Mouse (Mus musculus) forebrain, embryonic 10.5 days (tissue): ENCODE results near the gene Trim8. TPM values are rescaled to one million over a fixed set of nuclear protein-coding genes. Genes with fewer than 3 reads are reported as not detected.

Experiments
- DNase-seq: peaks from one replicate; pipeline ENCODE4 v3.0.0-alpha.2; 2017; ENCODE audit warnings: low spot score; ENCODE audit errors: extremely low spot score
- H3K27ac ChIP-seq: fragments of 300-500 bp; sonication (generic); 2 replicates; pipeline ENCODE4 v1.5.1; 2016; ENCODE audit warnings: mild to moderate bottlenecking
- H3K27me3 ChIP-seq: fragments of 300-500 bp; sonication (generic); 2 replicates; pipeline ENCODE4 v1.6.1; 2016; ENCODE audit warnings: mild to moderate bottlenecking; ENCODE audit not compliant: poor library complexity, severe bottlenecking
- H3K36me3 ChIP-seq: fragments of 300-500 bp; sonication (generic); replicated peaks from 2 replicates; pipeline ENCODE4 v1.6.1; 2016; ENCODE audit warnings: mild to moderate bottlenecking, moderate library complexity
- H3K4me1 ChIP-seq: fragments of 300-500 bp; sonication (generic); 2 replicates; pipeline ENCODE4 v1.6.1; 2016
- H3K4me3 ChIP-seq: fragments of 300-500 bp; sonication (generic); 2 replicates; pipeline ENCODE4 v1.5.1; 2016; ENCODE audit warnings: mild to moderate bottlenecking, moderate library complexity
- H3K9me3 ChIP-seq: fragments of 300-500 bp; sonication (generic); 2 replicates; pipeline ENCODE4 v1.6.1; 2016; ENCODE audit warnings: mild to moderate bottlenecking, moderate library complexity
- WGBS: fragments of 180-500 bp; shearing (Covaris S2); methylation state at CpG from one replicate; pipeline ENCODE4 v1.1.7; 2016; 5-methylcytosine and 5-hydroxymethylcytosine counted together
- polyA plus RNA-seq: library from polyadenylated mRNA; unstranded; fragments of >200 nt; fragmentation: Nextera tagmentation; extraction: Ambion mirVana; gene quantifications from 2 replicates; pipeline ENCODE4 v1.2.1, GENCODE M21; 2016

The Trim8 gene
- polyA plus RNA-seq, 1 experiment from 2014 or later = 16.6 TPM

- H3K27me3 ChIP-seq = no peaks in the 10 kb centered on the region
- H3K36me3 ChIP-seq = peaks cover 58% of the 10 kb centered on the region
- 63% methylated on average over 12 of the region's 12 CpGs for WGBS
- no peak for DNase-seq
- H3K4me1 ChIP-seq = peaks cover 12% of the 10 kb centered on the region; the same call in 1 of the 2 replicates
- no peaks in the 10 kb centered on the region for H3K9me3 ChIP-seq
- no peak overlapping the region for H3K4me3 ChIP-seq
- H3K27ac ChIP-seq = no peak overlapping the region
Observed at GRCm38 (mm10) chr19:46558631-46559030, 57.1 kb downstream of the Trim8 start.

- Histone ChIP-seq H3K27me3 (no peaks in the 10 kb centered on the region), H3K27ac (no peak overlapping the region), H3K4me3 (no peak overlapping the region), H3K4me1 (peaks cover 12% of the 10 kb centered on the region; the same call in 1 of the 2 replicates), H3K9me3 (no peaks in the 10 kb centered on the region), H3K36me3 (peaks cover 37% of the 10 kb centered on the region)
- WGBS = 36% methylated on average over 1 of the region's 1 CpGs
- DNase-seq = peak; percentile 26
Observed at GRCm38 (mm10) chr19:46562132-46562531, 60.6 kb downstream of the Trim8 start.

DNA sequence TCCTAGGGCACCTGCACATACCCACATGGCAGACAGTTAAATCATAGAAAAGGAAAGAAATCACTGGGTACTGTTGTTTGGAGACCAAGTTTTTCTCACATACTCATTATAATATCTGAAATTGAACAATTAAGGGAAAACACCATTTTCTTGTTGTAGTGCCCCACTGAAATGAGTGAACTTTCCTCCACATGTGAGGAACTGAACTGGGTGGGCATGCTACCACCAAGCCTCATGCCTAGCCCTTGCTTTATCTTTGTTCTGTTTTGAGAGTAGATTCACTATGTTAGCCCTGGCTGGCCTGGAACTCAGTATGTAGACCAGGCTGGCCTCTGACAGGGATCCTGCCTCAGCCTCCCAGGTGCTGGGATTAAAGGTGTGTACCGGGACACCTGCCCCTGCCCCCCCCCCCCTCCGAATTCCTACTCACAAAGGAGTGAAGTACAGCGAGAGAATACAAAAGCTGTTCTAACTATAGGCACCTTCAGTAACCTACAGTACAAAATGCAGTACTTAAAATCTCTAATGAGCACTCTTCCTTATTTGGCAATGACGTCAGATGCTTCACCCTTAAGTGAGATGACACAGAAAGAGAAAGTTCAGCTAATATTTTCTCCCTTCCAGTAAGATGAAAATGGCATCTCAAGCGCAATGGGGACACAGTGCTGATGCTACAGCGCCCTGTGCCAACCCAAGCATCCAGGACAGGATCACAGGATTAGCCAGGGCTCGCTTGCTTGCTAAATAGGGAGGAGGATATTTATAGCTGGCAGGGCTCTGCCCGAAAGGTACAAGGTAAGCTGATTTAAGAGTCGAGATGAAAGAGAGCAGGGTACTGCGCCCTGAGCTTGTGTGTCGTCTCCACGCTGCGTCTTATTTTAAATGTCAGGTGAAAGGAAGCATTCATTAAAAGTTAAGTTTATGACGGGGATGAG, 61.3 kb downstream of the Trim8 start:
- Histone ChIP-seq H3K4me3 (no peak overlapping the region), H3K27ac (no peak overlapping the region), H3K36me3 (peaks cover 37% of the 10 kb centered on the region), H3K27me3 (no peaks in the 10 kb centered on the region), H3K4me1 (peaks cover 12% of the 10 kb centered on the region; the same call in 1 of the 2 replicates), H3K9me3 (peaks cover 6% of the 10 kb centered on the region; the same call in 1 of the 2 replicates)
- WGBS = 92% methylated on average over 14 of the region's 14 CpGs
- DNase-seq = no peak

DNA sequence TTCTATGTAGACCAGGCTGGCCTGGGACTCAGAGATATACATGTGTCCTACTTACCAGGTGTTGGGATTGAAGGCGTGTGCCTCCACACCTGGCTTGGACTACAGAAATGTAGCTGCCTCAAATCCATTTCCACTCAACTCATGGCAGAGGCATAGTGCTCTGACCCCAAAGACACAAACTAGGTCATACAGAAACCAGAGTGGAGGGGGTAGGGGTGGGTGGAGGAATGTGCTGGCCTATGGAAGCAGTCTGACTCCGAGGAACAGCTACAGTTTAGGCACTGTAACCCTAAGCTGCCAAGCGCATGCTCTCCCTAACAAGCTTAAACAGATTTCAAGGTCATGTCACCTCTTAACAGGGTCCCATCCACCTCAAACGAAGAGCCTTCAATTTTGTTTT, 62.1 kb downstream of the Trim8 start:
- peaks cover 6% of the 10 kb centered on the region; the same call in 1 of the 2 replicates for H3K9me3 ChIP-seq
- H3K27me3 ChIP-seq = no peaks in the 10 kb centered on the region
- 92% methylated on average over 4 of the region's 4 CpGs for WGBS
- DNase-seq = no peak
- H3K4me1 ChIP-seq = peaks cover 9% of the 10 kb centered on the region; the same call in 1 of the 2 replicates
- no peak overlapping the region for H3K27ac ChIP-seq
- no peak overlapping the region for H3K4me3 ChIP-seq
- peaks cover 38% of the 10 kb centered on the region for H3K36me3 ChIP-seq

- WGBS = 86% methylated on average over 14 of the region's 14 CpGs
- Histone ChIP-seq H3K27ac (no peak overlapping the region), H3K4me1 (peaks cover 5% of the 10 kb centered on the region; the same call in 1 of the 2 replicates), H3K9me3 (peaks cover 6% of the 10 kb centered on the region; the same call in 1 of the 2 replicates), H3K27me3 (no peaks in the 10 kb centered on the region), H3K36me3 (peaks cover 38% of the 10 kb centered on the region), H3K4me3 (no peak overlapping the region)
- no peak for DNase-seq
Observed at GRCm38 (mm10) chr19:46564043-46564462, 62.6 kb downstream of the Trim8 start.

Other genes starting within 250 kb of the Trim8 start
- 3.8 and 3.9 TPM in 2 replicates for gene Nfkb2, start 197.4 kb upstream of the Trim8 start, polyA plus RNA-seq
- gene Psd, start 174.5 kb upstream of the Trim8 start, polyA plus RNA-seq = 2.8 and 2.9 TPM in 2 replicates
- 17.9 and 18.0 TPM in 2 replicates for gene Fbxl15, start 173.5 kb upstream of the Trim8 start, polyA plus RNA-seq
- 206 and 224 TPM in 2 replicates for gene Cuedc2, start 163.0 kb upstream of the Trim8 start, polyA plus RNA-seq
- gene Mfsd13a, start 160.6 kb upstream of the Trim8 start, polyA plus RNA-seq = 12.5 and 13.3 TPM in 2 replicates
- 1.0 and 1.1 TPM in 2 replicates for gene 2310034G01Rik, start 151.4 kb upstream of the Trim8 start, polyA plus RNA-seq
- 172 and 185 TPM in 2 replicates for gene Actr1a, start 106.0 kb upstream of the Trim8 start, polyA plus RNA-seq
- gene Sufu, start 104.8 kb upstream of the Trim8 start, polyA plus RNA-seq = 47.5 and 50.8 TPM in 2 replicates
- gene Arl3, start 71.5 kb downstream of the Trim8 start, polyA plus RNA-seq = 196 and 201 TPM in 2 replicates
- gene Sfxn2, start 71.7 kb downstream of the Trim8 start, polyA plus RNA-seq = 16.6 and 17.9 TPM in 2 replicates
- gene Wbp1l, start 97.4 kb downstream of the Trim8 start, polyA plus RNA-seq = 38.4 and 43.4 TPM in 2 replicates
- not detected in 2 replicates for gene Cyp17a1, start 171.5 kb downstream of the Trim8 start, polyA plus RNA-seq
- 13.7 and 13.9 TPM in 2 replicates for gene Borcs7, start 188.2 kb downstream of the Trim8 start, polyA plus RNA-seq
- 23.9 and 27.3 TPM in 2 replicates for gene As3mt, start 205.8 kb downstream of the Trim8 start, polyA plus RNA-seq